Mouse (Mus musculus) megakaryocyte, embryonic 14.5 days (primary cell): ENCODE measurements around the gene Aebp2. TPM values are rescaled to one million over a fixed set of nuclear protein-coding genes. Genes with fewer than 3 reads are reported as not detected.
A peak's percentile ranks its signal among the peaks of the same experiment; 100 is the strongest.
"Not testable (repeated sequence)": the region's sequence is repeated elsewhere in the genome, so short reads cannot be mapped to it uniquely, and the experiment has no call there.

Source experiments
- H3K27me3 ChIP-seq: replicated peaks from 2 replicates; pipeline ENCODE3; 2012; ENCODE audit warnings: inconsistent platforms
- H3K36me3 ChIP-seq: replicated peaks from 2 replicates; pipeline ENCODE3; 2012; ENCODE audit warnings: low read length, inconsistent platforms, mixed read lengths
- H3K4me1 ChIP-seq: 2 replicates; pipeline ENCODE4 v1.6.1; 2012; ENCODE audit warnings: inconsistent platforms
- H3K4me3 ChIP-seq: replicated peaks from 2 replicates; pipeline ENCODE3; 2012; ENCODE audit warnings: moderate library complexity, mild to moderate bottlenecking, inconsistent platforms
- H3K9me3 ChIP-seq: 2 replicates; pipeline ENCODE4 v1.6.1; 2012; ENCODE audit warnings: inconsistent platforms
- FLI1 ChIP-seq: IDR thresholded peaks from 2 replicates; pipeline ENCODE4 v1.6.1; 2012; ENCODE audit warnings: low read length, inconsistent platforms, mixed read lengths
- GATA1 ChIP-seq: IDR thresholded peaks from 3 replicates; pipeline ENCODE4 v1.6.1; 2012; ENCODE audit warnings: mixed read lengths, low read length, inconsistent platforms, borderline replicate concordance
- polyA plus RNA-seq: library from polyadenylated mRNA; stranded (reverse); fragments of >175 nt; gene quantifications from 2 replicates; pipeline ENCODE4 v1.2.3, GENCODE M21; 2012; ENCODE audit warnings: low replicate concordance; ENCODE audit not compliant: insufficient read depth

Gene Aebp2
- polyA plus RNA-seq, 1 experiment = 10.2 TPM

DNA sequence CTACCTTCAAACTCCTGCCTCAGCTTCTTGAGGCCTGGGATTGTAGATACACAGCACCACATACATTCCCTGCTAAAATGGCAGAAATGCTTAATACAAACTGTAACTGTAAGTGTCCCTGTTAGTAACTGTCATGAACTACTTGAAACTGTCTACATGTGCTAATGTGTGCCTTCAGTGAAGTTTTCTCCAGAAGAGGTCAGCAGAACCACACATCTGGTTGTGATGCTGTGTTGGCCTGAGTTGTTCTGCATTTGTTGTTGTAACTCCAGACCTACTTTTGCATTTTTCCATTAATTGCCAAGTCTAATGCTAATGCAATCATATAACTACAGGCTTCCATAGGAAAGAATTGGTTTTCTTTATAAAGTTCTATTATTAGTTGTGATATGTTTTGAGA lies 23.5 kb downstream of the Aebp2 start:
- H3K4me3 ChIP-seq = no peak overlapping the region
- no peaks in the 10 kb centered on the region for H3K9me3 ChIP-seq
- no peaks in the 10 kb centered on the region for H3K27me3 ChIP-seq
- TF ChIP-seq FLI1 (no peak), GATA1 (no peak)
- no peaks in the 10 kb centered on the region; the same call in 1 of the 2 replicates for H3K4me1 ChIP-seq
- peaks cover 89% of the 10 kb centered on the region for H3K36me3 ChIP-seq

DNA sequence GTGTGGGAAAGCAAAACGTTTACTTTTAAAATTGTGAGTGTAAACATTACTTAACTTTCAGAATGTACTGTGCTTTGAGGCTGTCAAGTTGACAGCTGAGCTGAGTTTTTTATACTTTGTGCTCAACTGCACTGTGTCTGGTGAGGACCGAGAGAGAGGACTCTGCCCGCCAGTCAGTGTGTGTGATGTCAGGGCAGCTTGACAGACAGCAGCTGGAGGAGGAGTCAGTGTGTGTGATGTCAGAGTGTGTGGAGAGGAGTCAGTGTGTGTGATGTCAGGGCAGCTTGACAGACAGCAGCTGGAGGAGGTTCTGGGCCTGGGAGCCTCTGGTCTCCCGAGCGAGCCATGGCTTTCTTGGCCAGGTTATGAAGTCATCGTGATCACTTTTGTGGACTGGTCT lies 24.4 kb downstream of the Aebp2 start:
- H3K27me3 ChIP-seq = no peaks in the 10 kb centered on the region
- H3K36me3 ChIP-seq = peaks cover 87% of the 10 kb centered on the region
- no peaks in the 10 kb centered on the region; the same call in 1 of the 2 replicates for H3K4me1 ChIP-seq
- no peaks in the 10 kb centered on the region for H3K9me3 ChIP-seq
- H3K4me3 ChIP-seq = no peak overlapping the region
- TF ChIP-seq GATA1 (no peak), FLI1 (no peak)

DNA sequence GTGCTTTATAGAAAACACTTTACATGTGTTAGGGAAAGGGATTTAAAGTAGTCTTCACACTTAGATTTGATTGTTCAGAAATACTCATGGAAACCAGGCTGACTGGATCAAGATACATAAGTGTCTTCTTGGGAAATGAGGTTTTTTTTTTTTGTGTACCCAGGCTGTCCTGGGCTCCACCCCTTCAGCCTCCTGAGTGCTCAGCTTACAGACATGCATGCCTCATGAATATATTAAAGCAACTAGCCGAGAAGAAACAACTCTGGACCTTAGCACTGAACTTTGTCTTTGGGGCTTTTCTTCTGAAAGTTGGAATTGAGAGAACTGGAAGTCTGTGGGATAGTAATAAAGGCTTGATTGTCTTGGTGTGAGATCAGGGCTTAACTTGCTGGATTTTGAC lies 27.3 kb downstream of the Aebp2 start:
- TF ChIP-seq GATA1 = no peak
- TF ChIP-seq FLI1 = no peak
- Histone ChIP-seq H3K36me3 (peaks cover 87% of the 10 kb centered on the region), H3K4me1 (no peaks in the 10 kb centered on the region), H3K4me3 (no peak overlapping the region), H3K27me3 (no peaks in the 10 kb centered on the region), H3K9me3 (no peaks in the 10 kb centered on the region)

DNA sequence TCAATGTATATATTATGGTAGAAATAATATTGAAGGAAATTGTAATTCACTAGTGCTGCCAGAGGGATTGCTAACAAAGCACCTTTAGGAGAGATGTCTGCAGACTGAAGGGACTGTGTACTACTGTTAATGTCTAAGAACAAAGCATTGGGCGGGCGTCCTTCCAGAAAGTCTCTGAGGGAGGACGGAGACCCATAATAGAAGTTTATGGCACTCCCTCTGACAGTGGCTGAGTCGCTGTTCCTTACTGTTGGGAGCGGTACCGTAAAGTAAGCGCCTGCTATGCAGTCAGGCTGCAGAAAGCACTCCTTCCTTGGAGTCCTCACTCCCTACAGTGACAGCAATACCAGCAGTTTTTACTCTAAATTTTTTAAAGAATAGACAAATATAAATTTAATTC lies 29.5 kb downstream of the Aebp2 start:
- H3K36me3 ChIP-seq = peaks cover 91% of the 10 kb centered on the region
- H3K27me3 ChIP-seq = no peaks in the 10 kb centered on the region
- TF ChIP-seq GATA1 = no peak
- H3K4me1 ChIP-seq = no peaks in the 10 kb centered on the region
- H3K4me3 ChIP-seq = no peak overlapping the region
- H3K9me3 ChIP-seq = no peaks in the 10 kb centered on the region

DNA sequence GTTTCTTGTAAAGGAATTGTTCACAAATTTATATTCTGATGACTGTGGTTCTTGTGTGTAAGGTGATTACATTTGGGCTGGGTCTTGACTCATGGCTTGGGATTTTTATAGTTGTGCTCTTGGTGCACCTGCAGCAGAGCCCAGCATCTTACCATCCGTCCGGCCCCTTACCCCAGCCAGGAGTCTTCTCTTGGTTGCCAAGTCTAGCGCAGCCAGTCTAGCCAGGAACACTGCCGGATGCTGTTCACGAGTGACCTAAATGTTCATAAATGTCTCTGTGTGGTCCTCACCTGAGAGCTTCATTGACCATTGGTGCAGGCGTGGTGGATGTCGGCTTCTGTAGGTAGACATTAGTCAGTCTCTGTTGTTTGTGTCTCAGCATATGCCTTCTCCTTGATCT lies 33.0 kb downstream of the Aebp2 start:
- H3K9me3 ChIP-seq = no peaks in the 10 kb centered on the region
- H3K27me3 ChIP-seq = no peaks in the 10 kb centered on the region
- H3K4me1 ChIP-seq = no peaks in the 10 kb centered on the region
- no peak overlapping the region for H3K4me3 ChIP-seq
- peaks cover 59% of the 10 kb centered on the region for H3K36me3 ChIP-seq
- TF ChIP-seq FLI1 = no peak

DNA sequence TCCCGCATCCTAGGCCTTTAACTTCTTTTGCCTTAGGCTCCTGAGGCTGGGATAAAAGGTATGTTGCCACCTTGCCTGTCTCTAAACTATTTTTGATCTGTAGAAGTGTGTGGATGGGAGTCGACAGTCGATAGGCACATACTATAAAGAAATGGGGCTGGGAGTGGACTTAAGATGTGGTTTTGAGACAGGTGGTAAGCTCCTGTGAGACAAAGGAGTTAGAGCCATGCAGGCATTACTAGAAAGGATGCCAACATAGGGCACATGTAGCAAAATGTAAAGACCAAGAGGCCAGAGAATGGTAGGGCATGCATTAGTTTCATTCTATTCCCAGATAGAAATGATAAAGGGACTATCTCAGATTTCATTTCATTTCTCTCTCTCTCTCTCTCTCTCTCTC lies 34.5 kb downstream of the Aebp2 start:
- Histone ChIP-seq H3K27me3 (no peaks in the 10 kb centered on the region), H3K4me3 (no peak overlapping the region), H3K36me3 (peaks cover 47% of the 10 kb centered on the region), H3K4me1 (peaks cover 3% of the 10 kb centered on the region; the same call in 1 of the 2 replicates), H3K9me3 (no peaks in the 10 kb centered on the region)
- TF ChIP-seq GATA1 = no peak
- TF ChIP-seq FLI1 = no peak

DNA sequence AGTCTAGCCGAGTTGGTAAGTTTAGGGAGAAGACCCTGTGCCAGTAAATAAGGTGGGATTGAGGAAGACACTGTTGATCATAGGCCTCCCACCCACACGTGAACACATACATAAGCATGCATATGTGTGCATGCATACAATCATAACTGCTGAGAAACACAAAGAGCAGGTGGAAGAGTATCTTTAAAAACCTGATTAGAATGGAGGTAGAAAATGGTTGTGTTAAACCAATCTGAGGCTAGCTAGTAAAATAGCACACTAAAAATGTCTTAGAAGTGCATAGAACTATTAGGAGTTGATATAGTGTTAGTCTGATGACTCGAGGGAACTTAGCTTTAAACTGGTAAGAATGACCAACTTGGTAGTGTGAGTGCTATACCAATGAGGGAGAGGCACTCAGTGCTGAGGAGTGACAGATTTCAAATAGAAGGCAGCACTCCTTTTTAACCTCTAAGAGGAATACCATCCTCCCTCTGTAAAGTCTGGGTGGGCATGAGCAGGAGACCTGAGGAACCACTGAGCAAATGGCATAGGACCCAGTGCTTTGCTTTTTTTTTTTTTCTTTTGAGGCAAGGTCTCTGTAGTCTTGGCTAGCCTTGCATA lies 35.6 kb downstream of the Aebp2 start:
- no peaks in the 10 kb centered on the region for H3K9me3 ChIP-seq
- TF ChIP-seq GATA1 (no peak), FLI1 (no peak)
- peaks cover 7% of the 10 kb centered on the region for H3K4me1 ChIP-seq
- no peaks in the 10 kb centered on the region for H3K27me3 ChIP-seq
- H3K4me3 ChIP-seq = no peak overlapping the region
- H3K36me3 ChIP-seq = peaks cover 37% of the 10 kb centered on the region

DNA sequence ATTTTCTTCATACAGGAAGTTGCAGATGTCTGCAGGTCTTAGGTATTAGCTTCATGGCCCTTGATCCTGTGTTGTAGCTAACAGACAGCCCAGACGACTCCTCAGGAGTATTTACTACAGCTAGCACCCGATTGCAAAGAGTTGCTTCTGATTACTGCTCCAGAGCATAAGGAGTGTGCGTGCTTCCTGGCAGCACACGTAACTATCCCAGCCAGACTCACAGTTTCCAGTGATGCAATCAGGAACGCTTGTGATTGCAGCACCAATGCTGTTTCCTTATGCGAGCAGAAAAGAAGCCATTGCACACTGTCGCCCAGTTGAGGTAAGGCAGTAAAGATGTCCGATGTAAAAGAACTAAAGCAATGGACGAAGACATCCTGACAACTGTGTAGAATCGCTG lies 38.6 kb downstream of the Aebp2 start:
- H3K36me3 ChIP-seq = peaks cover 9% of the 10 kb centered on the region
- no peaks in the 10 kb centered on the region for H3K9me3 ChIP-seq
- no peak overlapping the region for H3K4me3 ChIP-seq
- H3K27me3 ChIP-seq = no peaks in the 10 kb centered on the region
- peaks cover 10% of the 10 kb centered on the region for H3K4me1 ChIP-seq
- no peak for TF ChIP-seq GATA1
- TF ChIP-seq FLI1 = no peak

DNA sequence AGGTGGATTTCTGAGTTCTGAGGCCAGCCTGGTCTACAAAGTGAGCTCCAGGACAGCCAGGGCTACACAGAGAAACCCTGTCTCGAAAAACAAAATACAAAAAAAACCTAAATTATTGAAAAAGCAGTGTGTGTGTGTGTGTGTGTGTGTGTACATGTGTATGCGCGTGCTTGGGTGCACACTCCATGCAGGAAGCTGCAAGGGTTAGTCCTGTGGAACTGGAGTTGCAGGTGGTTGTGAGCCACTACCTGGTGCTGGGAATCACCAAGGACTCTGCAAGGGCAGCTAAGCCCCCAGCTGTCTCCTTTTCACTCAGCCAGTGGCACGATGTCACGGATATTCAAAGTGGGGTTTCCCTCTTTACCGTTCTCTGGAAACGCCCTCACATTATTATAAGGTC lies 39.3 kb downstream of the Aebp2 start:
- H3K4me3 ChIP-seq = no peak overlapping the region
- H3K27me3 ChIP-seq = no peaks in the 10 kb centered on the region
- no peaks in the 10 kb centered on the region for H3K9me3 ChIP-seq
- no peak for TF ChIP-seq FLI1
- TF ChIP-seq GATA1 = no peak
- H3K4me1 ChIP-seq = peaks cover 10% of the 10 kb centered on the region
- peaks cover 2% of the 10 kb centered on the region for H3K36me3 ChIP-seq

DNA sequence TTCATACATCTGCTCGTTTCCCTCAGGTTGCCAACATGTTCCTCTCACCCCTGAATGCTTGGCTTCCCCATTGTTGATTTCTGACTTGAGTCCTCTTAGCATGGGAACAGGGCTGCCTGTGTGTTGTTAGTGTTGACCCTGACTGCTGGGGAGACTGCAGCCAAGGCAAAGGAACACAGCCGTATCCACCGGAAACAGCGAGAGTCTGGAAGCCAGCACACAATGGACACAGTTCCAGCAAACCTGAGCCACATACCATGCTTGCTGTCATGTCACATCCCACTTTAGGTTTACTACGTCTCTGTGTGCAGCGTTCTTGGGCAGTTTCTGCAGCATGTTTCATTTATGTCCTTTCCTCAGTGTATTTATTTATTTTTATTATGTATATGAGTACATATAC lies 39.8 kb downstream of the Aebp2 start:
- TF ChIP-seq FLI1 = no peak
- TF ChIP-seq GATA1 = no peak
- Histone ChIP-seq H3K4me3 (peak overlapping the region; percentile 53), H3K4me1 (peaks cover 10% of the 10 kb centered on the region)

DNA sequence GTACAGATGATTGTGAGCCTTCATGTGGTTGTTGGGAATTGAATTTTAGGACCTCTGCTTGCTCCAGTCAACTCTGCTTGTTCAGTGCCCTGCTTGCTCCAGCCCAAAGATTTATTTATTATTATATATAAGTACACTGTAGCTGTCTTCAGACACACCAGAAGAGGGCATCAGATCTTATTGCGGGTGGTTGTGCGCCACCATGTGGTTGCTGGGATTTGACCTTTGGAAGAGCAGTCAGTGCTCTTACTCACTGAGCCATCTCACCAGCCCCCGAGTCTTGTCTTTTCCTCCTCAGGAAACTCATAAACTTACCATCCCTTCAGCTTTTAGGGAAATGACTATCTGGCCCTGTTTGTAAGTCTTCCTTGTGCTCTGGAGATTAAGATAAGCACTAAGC lies 40.2 kb downstream of the Aebp2 start:
- not testable (repeated sequence) for H3K9me3 ChIP-seq, H3K4me3 ChIP-seq, H3K27me3 ChIP-seq, H3K36me3 ChIP-seq
- H3K4me1 ChIP-seq = peaks cover 10% of the 10 kb centered on the region

More for the DNA sequence above, 39.8 kb downstream of the Aebp2 start:
- H3K36me3 ChIP-seq = no peaks in the 10 kb centered on the region
- no peaks in the 10 kb centered on the region for H3K9me3 ChIP-seq
- H3K27me3 ChIP-seq = no peaks in the 10 kb centered on the region
